Mouse (Mus musculus) liver, embryonic 14.5 days (tissue): Measurements from ENCODE around the gene Srgap2.

Experiments used
- CTCF ChIP-seq: IDR thresholded peaks from 2 replicates; pipeline ENCODE4 v1.5.1; 2016; ENCODE audit warnings: antibody characterized with exemption, low read depth, control low read depth
- EP300 ChIP-seq: IDR thresholded peaks from 2 replicates; pipeline ENCODE4 v1.6.1; 2016; ENCODE audit warnings: antibody characterized with exemption, low read depth

GRCm38 (mm10) chr1:131462541-131463067 is 64.5 kb downstream of the Srgap2 start:
- TF ChIP-seq CTCF = no peak
- TF ChIP-seq EP300 = no peak
